Mouse (Mus musculus) liver, adult 2 months (tissue): ENCODE measurements around the gene Nfe2l3. TPM values are rescaled to one million over a fixed set of nuclear protein-coding genes. Genes with fewer than 3 reads are reported as not detected.

ENCODE experiments used
- DNase-seq: peaks from one replicate; pipeline ENCODE4 v3.0.0-alpha.2; 2011; ENCODE audit warnings: low read depth, low spot score; ENCODE audit errors: extremely low read depth
- H3K27ac ChIP-seq: fragments of 200-500 bp; replicated peaks from 2 replicates; pipeline ENCODE4 v1.5.1; 2012; ENCODE audit warnings: low read depth, mild to moderate bottlenecking, control low read depth, inconsistent platforms, low read length; ENCODE audit not compliant: insufficient read depth
- H3K27me3 ChIP-seq: fragments of 200-500 bp; 2 replicates; pipeline ENCODE4 v1.6.1; 2012; ENCODE audit warnings: mild to moderate bottlenecking, moderate library complexity, low read length, inconsistent platforms; ENCODE audit not compliant: control insufficient read depth, insufficient read depth
- H3K36me3 ChIP-seq: fragments of 200-500 bp; 2 replicates; pipeline ENCODE4 v1.6.1; 2012; ENCODE audit warnings: low read length, inconsistent platforms; ENCODE audit not compliant: control insufficient read depth, insufficient read depth
- H3K4me1 ChIP-seq: fragments of 200-500 bp; 2 replicates; pipeline ENCODE4 v1.6.1; 2011; ENCODE audit warnings: low read length; ENCODE audit not compliant: control insufficient read depth, insufficient read depth
- H3K4me3 ChIP-seq: fragments of 200-500 bp; 2 replicates; pipeline ENCODE4 v1.5.1; 2011; ENCODE audit warnings: low read depth, mild to moderate bottlenecking, control low read depth, low read length, moderate library complexity; ENCODE audit not compliant: insufficient read depth
- H3K79me2 ChIP-seq: fragments of 200-500 bp; 2 replicates; pipeline ENCODE4 v1.6.1; 2012; ENCODE audit warnings: inconsistent platforms, mild to moderate bottlenecking, low read length, moderate library complexity; ENCODE audit not compliant: control insufficient read depth, insufficient read depth
- H3K9ac ChIP-seq: fragments of 200-500 bp; 2 replicates; pipeline ENCODE4 v1.6.1; 2012; ENCODE audit warnings: low read depth, mild to moderate bottlenecking, control low read depth, inconsistent platforms, low read length
- CTCF ChIP-seq: fragments of 200-500 bp; IDR thresholded peaks from 2 replicates; pipeline ENCODE4 v1.5.1; 2011; ENCODE audit warnings: low read depth, low read length, control low read depth
- POLR2A ChIP-seq: fragments of 200-500 bp; IDR thresholded peaks from 2 replicates; pipeline ENCODE4 v1.6.1; 2011; ENCODE audit warnings: low read length, control low read depth; ENCODE audit not compliant: insufficient read depth; ENCODE audit errors: extremely low read depth
- WGBS: fragments of 180-500 bp; shearing (Covaris S2); methylation state at CpG from one replicate; pipeline ENCODE4 v1.1.7; 2018; 5-methylcytosine and 5-hydroxymethylcytosine counted together
- polyA plus RNA-seq: library from polyadenylated mRNA; depleted of rRNA; stranded (reverse); fragments of >200 nt; gene quantifications from 2 replicates; pipeline ENCODE4 v1.2.3, GENCODE M21; 2012
- total RNA-seq: library from RNA; depleted of rRNA; stranded (reverse); fragments of >200 nt; gene quantifications from 2 replicates; pipeline ENCODE4 v1.2.3, GENCODE M21; 2014

Gene Nfe2l3
- total and polyA plus RNA-seq, 2 experiments, result 0.18 to 0.33 TPM

GRCm38 (mm10) chr6:51469715-51470310 lies 37.3 kb downstream of the Nfe2l3 start, which contains the start of gene Hnrnpa2b1:
Gene Hnrnpa2b1, minus strand, starts transcription at chr6:51469894.
- peaks cover 4% of the 10 kb centered on the region; the same call in 1 of the 2 replicates for H3K4me1 ChIP-seq
- under 1% methylated on average over 63 of the region's 63 CpGs for WGBS
- peak within 1 kb of the TSS; percentile 97 for H3K9ac ChIP-seq
- H3K4me3 ChIP-seq, result peak within 1 kb of the TSS; percentile 97
- no peaks in the 10 kb centered on the region for H3K27me3 ChIP-seq
- H3K36me3 ChIP-seq, result peaks cover 21% of the 10 kb centered on the region
- peak; percentile 99 for TF ChIP-seq POLR2A
- TF ChIP-seq CTCF, result no peak
- H3K27ac ChIP-seq, result peak within 1 kb of the TSS; percentile 93
- peaks cover 17% of the 10 kb centered on the region; the same call in 1 of the 2 replicates for H3K79me2 ChIP-seq
- DNase-seq, result peak; percentile 97

GRCm38 (mm10) chr6:51470311-51471178 lies 38.1 kb downstream of the Nfe2l3 start, which contains the start of gene Cbx3:
Gene Cbx3, plus strand, starts transcription at chr6:51470360.
- H3K36me3 ChIP-seq, result peaks cover 20% of the 10 kb centered on the region
- peaks cover 17% of the 10 kb centered on the region; the same call in 1 of the 2 replicates for H3K79me2 ChIP-seq
- under 1% methylated on average over 88 of the region's 99 CpGs for WGBS
- H3K27ac ChIP-seq, result peak within 1 kb of the TSS; percentile 93
- peaks cover 4% of the 10 kb centered on the region; the same call in 1 of the 2 replicates for H3K4me1 ChIP-seq
- no peaks in the 10 kb centered on the region for H3K27me3 ChIP-seq
- DNase-seq, result no peak
- H3K4me3 ChIP-seq, result peak within 1 kb of the TSS; percentile 97
- peak within 1 kb of the TSS; percentile 97 for H3K9ac ChIP-seq
- no peak; the same call in 1 of the 2 replicates for TF ChIP-seq POLR2A
- TF ChIP-seq CTCF, result no peak

GRCm38 (mm10) chr6:51471179-51471505 lies 38.7 kb downstream of the Nfe2l3 start:
- H3K4me1 ChIP-seq, result peaks cover 4% of the 10 kb centered on the region; the same call in 1 of the 2 replicates
- 0% methylated on average over 10 of the region's 10 CpGs for WGBS
- H3K4me3 ChIP-seq, result peak overlapping the region; percentile 97
- H3K79me2 ChIP-seq, result peaks cover 17% of the 10 kb centered on the region; the same call in 1 of the 2 replicates
- TF ChIP-seq CTCF (no peak), POLR2A (no peak)
- H3K9ac ChIP-seq, result peak overlapping the region; percentile 97
- peaks cover 19% of the 10 kb centered on the region for H3K36me3 ChIP-seq
- no peaks in the 10 kb centered on the region for H3K27me3 ChIP-seq
- no peak for DNase-seq
- peak overlapping the region; percentile 93 for H3K27ac ChIP-seq

- WGBS, result 59% methylated on average over 3 of the region's 3 CpGs
- Histone ChIP-seq H3K79me2 (peaks cover 16% of the 10 kb centered on the region; the same call in 1 of the 2 replicates), H3K9ac (no peak overlapping the region), H3K27ac (no peak overlapping the region), H3K4me1 (peaks cover 3% of the 10 kb centered on the region; the same call in 1 of the 2 replicates), H3K27me3 (no peaks in the 10 kb centered on the region), H3K36me3 (peaks cover 17% of the 10 kb centered on the region), H3K4me3 (no peak overlapping the region)
- DNase-seq, result no peak
- TF ChIP-seq POLR2A, result no peak
- TF ChIP-seq CTCF, result no peak
Observed at GRCm38 (mm10) chr6:51471782-51472181, 39.3 kb downstream of the Nfe2l3 start.

- WGBS, result 62% methylated on average over 4 of the region's 4 CpGs
- H3K36me3 ChIP-seq, result peaks cover 14% of the 10 kb centered on the region
Observed at GRCm38 (mm10) chr6:51472213-51472612, 39.7 kb downstream of the Nfe2l3 start.

More at GRCm38 (mm10) chr6:51472213-51472612, 39.7 kb downstream of the Nfe2l3 start:
- Histone ChIP-seq H3K4me3 (no peak overlapping the region), H3K9ac (no peak overlapping the region), H3K79me2 (peaks cover 14% of the 10 kb centered on the region; the same call in 1 of the 2 replicates), H3K27me3 (no peaks in the 10 kb centered on the region), H3K27ac (no peak overlapping the region), H3K4me1 (peaks cover 2% of the 10 kb centered on the region; the same call in 1 of the 2 replicates)
- TF ChIP-seq POLR2A (no peak), CTCF (no peak)
- DNase-seq, result no peak
